Mouse (Mus musculus): Measurements from ENCODE around the gene Fbxl12.

- TF ChIP-seq TAL1 (IDR thresholded peaks at IDR 0.05; ENCODE audit: low read length) = no peak
- TF ChIP-seq GATA1 (IDR thresholded peaks at IDR 0.05; ENCODE audit: low read length) = no peak
Observed at GRCm38 (mm10) chr9:20664982-20665637, 20.5 kb upstream of the Fbxl12 start.

Measured in erythroblast, embryonic 14.5 days (primary cell).